ENCODE assay signal across 11 mouse cellular contexts in the genomic region with DNA sequence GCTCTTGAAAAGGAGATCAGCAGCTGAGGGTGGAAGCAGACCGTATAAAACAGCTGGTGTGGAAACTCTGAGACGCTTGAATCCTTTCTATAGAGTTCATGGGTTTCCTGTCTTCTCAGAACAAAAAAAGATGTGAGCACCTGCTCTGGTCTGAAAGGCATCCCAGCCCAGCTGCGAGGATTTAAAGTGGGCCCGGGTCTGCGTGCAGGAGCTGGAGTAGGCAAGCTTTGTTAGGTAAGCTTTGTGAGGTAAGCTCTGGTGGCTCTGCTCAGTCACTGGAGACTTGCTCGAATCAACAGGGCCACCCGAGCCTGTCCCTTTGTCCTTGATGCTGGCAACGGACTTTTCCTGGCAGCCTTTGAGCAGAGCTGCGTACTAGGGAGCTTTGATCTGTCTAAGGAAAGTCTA. TPM values are rescaled to one million over a fixed set of nuclear protein-coding genes. Genes with fewer than 3 reads are reported as not detected.
A peak's percentile ranks its signal among the peaks of the same experiment; 100 is the strongest.
DNase-seq lines count a peak whose midpoint lies in the region; ATAC-seq and TF ChIP-seq lines count a peak whose summit lies in the region.
"Had no signal": no experiment of that assay in that cellular context is flagged by ENCODE, and none has a peak within 500 bp of the region (broad histone marks: within the 10 kb centered on the region; RNA-seq: fewer than 3 reads in every experiment).

No protein-coding gene starts in this region.

- H3K4me1 ChIP-seq in testis, adult 2 months (ENCODE audit: control insufficient read depth, insufficient read depth, low read length) = peaks cover 2% of the 10 kb centered on the region; the same call in 1 of the 2 replicates
- H3K4me1 ChIP-seq in liver, embryonic 12.5 days = peaks cover 11% of the 10 kb centered on the region
- H3K4me1 ChIP-seq: limb, embryonic 12.5 days had no signal

- no peaks in the 10 kb centered on the region for H3K9me3 ChIP-seq in liver, embryonic 12.5 days (replicated peaks)
- H3K9me3 ChIP-seq: limb, embryonic 12.5 days had no signal

- no peak for TF ChIP-seq POLR2A in testis, adult 2 months (IDR thresholded peaks at IDR 0.05; ENCODE audit: control insufficient read depth, low read depth, low read length)

- no peak for ATAC-seq in liver, embryonic 12.5 days

- no peaks in the 10 kb centered on the region for H3K27me3 ChIP-seq in testis, adult 2 months (ENCODE audit: control insufficient read depth, insufficient read depth, low read length)
- H3K27me3 ChIP-seq in liver, embryonic 12.5 days (replicated peaks) = no peaks in the 10 kb centered on the region
- H3K27me3 ChIP-seq: limb, embryonic 12.5 days had no signal

- intact Hi-C loops in heart, postnatal 14 days (cut with DNase I) = no loop called here

- no peak overlapping the region for H3K27ac ChIP-seq in testis, adult 2 months (ENCODE audit: control insufficient read depth, insufficient read depth, low read depth, low read length)
- H3K27ac ChIP-seq in liver, embryonic 12.5 days = no peak overlapping the region
- H3K27ac ChIP-seq: limb, embryonic 12.5 days had no signal

- TF ChIP-seq CTCF in testis, adult 2 months (IDR thresholded peaks at IDR 0.05; ENCODE audit: control insufficient read depth, insufficient read depth, insufficient replicate concordance, low read depth, low read length) = no peak

- no peak overlapping the region for H3K4me2 ChIP-seq in liver, embryonic 12.5 days
- H3K4me2 ChIP-seq: limb, embryonic 12.5 days; lung, embryonic 14.5 days had no signal

- WGBS in liver, embryonic 12.5 days (ENCODE audit: insufficient replicate concordance) = 76% methylated on average over 9 of the region's 9 CpGs

- peak; percentile 58 to 62 for DNase-seq in heart, adult 18-20 months
- DNase-seq in heart, postnatal 14 days = no peak
- no peak for DNase-seq in testis, postnatal 10 days (ENCODE audit: low spot score)
- peak; percentile 32 for DNase-seq in induced T-regulatory cell, adult 2 months (ENCODE audit: low read depth)
- no peak for DNase-seq in cerebellum, adult 11-12 months
- DNase-seq: kidney, adult 8-10 months; lung, embryonic 14.5 days had no signal

- no peaks in the 10 kb centered on the region; the same call in 1 of the 2 replicates for H3K36me3 ChIP-seq in testis, adult 2 months (ENCODE audit: control insufficient read depth, insufficient read depth, low read length)
- peaks cover 27% of the 10 kb centered on the region; the same call in 1 of the 2 replicates for H3K36me3 ChIP-seq in liver, embryonic 12.5 days

- H3K9ac ChIP-seq in liver, embryonic 12.5 days = no peak overlapping the region
- H3K9ac ChIP-seq: limb, embryonic 12.5 days; lung, embryonic 14.5 days had no signal

- peak overlapping the region; percentile 68 for H3K4me3 ChIP-seq in testis, adult 2 months (ENCODE audit: control insufficient read depth, low read depth, low read length)
- H3K4me3 ChIP-seq in liver, embryonic 12.5 days = no peak overlapping the region
- H3K4me3 ChIP-seq: limb, embryonic 12.5 days; myocyte had no signal

RNA-seq across cellular contexts. Expression of gene Ppp2r5c, which starts 31.7 kb away (rescaled TPM):
- 10 to 100 TPM; 91.7 to 91.9 TPM for total RNA-seq in heart, adult 18-20 months (2021)
- total RNA-seq in heart, postnatal 14 days (2021) = 100 to 1,000 TPM; 102 to 103 TPM
- polyA plus RNA-seq in testis, adult 2 months (2012; rRNA removed) = 196 and 202 TPM in 2 replicates
- 103 and 105 TPM in 2 replicates for polyA plus RNA-seq in liver, embryonic 12.5 days (2016; fragmentation: Nextera tagmentation; extraction: Ambion mirVana)

Comparison
In these comparisons a context has a peak if more than half of its experiments do, and no peak if none do; other contexts are left out.
1. DNase-seq: peak in heart, adult 18-20 months (2 of 2) and induced T-regulatory cell, adult 2 months (single experiment); none in heart, postnatal 14 days (0 of 2), testis, postnatal 10 days (single experiment) and cerebellum, adult 11-12 months (single experiment).